Mouse (Mus musculus) hindbrain, embryonic 10.5 days (tissue): ENCODE data around the gene Sp2. TPM values are rescaled to one million over a fixed set of nuclear protein-coding genes. Genes with fewer than 3 reads are reported as not detected.

ENCODE experiments used
- DNase-seq: peaks from one replicate; pipeline ENCODE4 v3.0.0-alpha.2; 2017; ENCODE audit warnings: low spot score
- H3K27ac ChIP-seq: fragments of 300-500 bp; sonication (generic); 2 replicates; pipeline ENCODE4 v1.5.1; 2016; ENCODE audit warnings: mild to moderate bottlenecking, moderate library complexity
- H3K27me3 ChIP-seq: fragments of 300-500 bp; sonication (generic); 2 replicates; pipeline ENCODE4 v1.6.1; 2016; ENCODE audit warnings: mild to moderate bottlenecking; ENCODE audit not compliant: poor library complexity, insufficient read depth, severe bottlenecking
- H3K36me3 ChIP-seq: fragments of 300-500 bp; sonication (generic); 2 replicates; pipeline ENCODE4 v1.6.1; 2016; ENCODE audit warnings: mild to moderate bottlenecking, moderate library complexity
- H3K4me1 ChIP-seq: fragments of 300-500 bp; sonication (generic); replicated peaks from 2 replicates; pipeline ENCODE4 v1.6.1; 2016; ENCODE audit warnings: mild to moderate bottlenecking
- H3K4me3 ChIP-seq: fragments of 300-500 bp; sonication (generic); 2 replicates; pipeline ENCODE4 v1.5.1; 2016; ENCODE audit warnings: mild to moderate bottlenecking, moderate library complexity
- H3K9me3 ChIP-seq: fragments of 300-500 bp; sonication (generic); 2 replicates; pipeline ENCODE4 v1.6.1; 2016; ENCODE audit warnings: mild to moderate bottlenecking, moderate library complexity
- WGBS: fragments of 180-500 bp; shearing (Covaris S2); methylation state at CpG from one replicate; pipeline ENCODE4 v1.1.7; 2016; 5-methylcytosine and 5-hydroxymethylcytosine counted together
- polyA plus RNA-seq: library from polyadenylated mRNA; unstranded; fragments of >200 nt; fragmentation: Nextera tagmentation; extraction: Ambion mirVana; gene quantifications from 2 replicates; pipeline ENCODE4 v1.2.1, GENCODE M21; 2016

The Sp2 gene
- polyA plus RNA-seq: 29.5 and 31.4 TPM in 2 replicates

DNA sequence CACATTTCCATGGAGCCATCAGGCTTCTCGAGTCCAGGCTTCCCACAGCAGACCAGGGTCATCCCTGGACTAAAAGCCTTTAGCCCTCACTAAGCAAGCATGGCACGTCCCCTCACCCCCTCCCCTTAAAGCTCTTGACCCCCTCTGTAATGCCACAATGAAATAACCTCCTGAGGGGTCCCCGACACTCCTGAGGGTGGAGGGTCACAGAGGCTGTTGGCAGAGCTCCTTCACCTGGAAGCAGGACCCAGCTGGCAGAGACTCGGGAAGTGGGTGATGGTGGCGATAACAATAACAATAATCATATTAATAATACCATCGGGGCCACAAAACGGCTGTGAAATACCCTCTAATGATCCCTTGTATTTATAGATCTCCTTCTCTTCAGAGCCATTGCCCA lies at the start of gene Sp2:
TSS of gene Sp2 (minus strand) at position 101 of the 400 bp plus-strand sequence.
- peaks cover 64% of the 10 kb centered on the region for H3K27me3 ChIP-seq
- 80% methylated on average over 7 of the region's 7 CpGs for WGBS

DNA sequence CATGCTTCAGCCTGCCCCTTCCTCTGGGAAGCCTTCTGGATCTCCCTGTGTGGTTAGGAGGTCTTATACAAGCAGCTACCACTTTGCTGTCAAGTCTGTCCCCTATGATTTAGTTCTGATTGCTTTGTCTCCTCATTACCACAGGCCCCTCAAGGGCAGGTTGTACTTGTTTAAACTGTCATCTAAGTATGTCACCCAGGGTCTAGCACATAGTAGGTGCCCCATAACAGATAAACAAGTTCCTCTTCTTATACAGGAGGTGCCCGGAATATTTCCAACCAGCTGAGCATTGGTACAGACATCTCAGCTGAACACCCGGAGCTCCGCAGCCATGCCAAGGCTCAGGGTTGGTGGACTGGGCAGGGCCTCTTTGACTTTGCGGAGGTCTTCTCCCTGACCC lies 49.7 kb upstream of the Sp2 start:
- H3K4me1 ChIP-seq: peaks cover 18% of the 10 kb centered on the region
- H3K27me3 ChIP-seq: no peaks in the 10 kb centered on the region
- 92% methylated on average over 4 of the region's 4 CpGs for WGBS
- H3K9me3 ChIP-seq: no peaks in the 10 kb centered on the region
- peaks cover 25% of the 10 kb centered on the region for H3K36me3 ChIP-seq
- no peak overlapping the region for H3K27ac ChIP-seq
- DNase-seq: no peak
- no peak overlapping the region for H3K4me3 ChIP-seq

More for the DNA sequence above, at the start of gene Sp2:
- DNase-seq: no peak
- H3K9me3 ChIP-seq: no peaks in the 10 kb centered on the region
- H3K27ac ChIP-seq: 0 out of 2 replicates have a peak within 1 kb of the TSS, but pooled peaks have one; percentile 18
- peak within 1 kb of the TSS; percentile 24 for H3K4me3 ChIP-seq
- no peaks in the 10 kb centered on the region for H3K36me3 ChIP-seq
- H3K4me1 ChIP-seq: peaks cover 41% of the 10 kb centered on the region

DNA sequence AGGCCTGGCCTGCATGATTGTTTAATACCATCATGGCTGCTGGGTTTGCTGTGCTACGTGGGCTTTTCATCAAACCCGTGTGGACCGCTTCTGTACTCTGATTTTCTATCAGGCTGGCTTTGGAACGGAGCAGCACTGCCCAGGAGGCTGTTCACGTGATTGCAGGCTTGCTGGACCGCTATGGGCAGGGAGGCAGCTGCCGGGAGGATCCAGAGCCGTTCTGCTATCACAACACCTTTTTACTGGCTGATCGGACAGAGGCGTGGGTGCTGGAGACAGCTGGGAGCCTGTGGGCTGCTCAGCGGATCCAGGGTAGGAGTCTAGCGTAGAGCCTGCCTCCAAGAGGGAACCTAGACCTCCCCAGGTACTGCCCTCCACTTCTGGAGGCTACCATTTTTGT lies 49.2 kb upstream of the Sp2 start:
- WGBS: 86% methylated on average over 12 of the region's 12 CpGs
- Histone ChIP-seq H3K27me3 (no peaks in the 10 kb centered on the region), H3K27ac (no peak overlapping the region), H3K4me3 (no peak overlapping the region), H3K9me3 (no peaks in the 10 kb centered on the region), H3K4me1 (peaks cover 18% of the 10 kb centered on the region), H3K36me3 (peaks cover 25% of the 10 kb centered on the region)
- no peak for DNase-seq

DNA sequence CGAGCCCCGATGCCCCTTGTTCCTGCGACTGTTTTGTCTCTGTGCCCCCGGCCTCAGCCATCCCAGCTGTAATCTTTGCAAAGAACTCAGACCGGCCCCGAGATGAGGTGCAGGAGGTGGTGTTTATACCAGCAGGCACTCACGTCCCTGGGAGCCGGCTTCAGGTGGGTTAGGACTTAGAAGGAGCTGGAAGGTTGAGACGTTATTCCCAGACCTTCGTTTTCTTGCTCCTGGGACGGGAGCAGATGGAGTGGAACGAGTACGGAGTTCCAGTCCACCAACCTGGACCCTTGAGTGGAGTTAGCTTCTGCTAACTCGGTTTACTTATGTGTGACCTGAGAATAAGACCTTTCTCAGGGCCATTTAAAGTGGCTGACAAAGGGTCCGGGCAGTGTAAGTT lies 47.7 kb upstream of the Sp2 start:
- 24% methylated on average over 15 of the region's 15 CpGs for WGBS
- H3K27ac ChIP-seq: peak overlapping the region; percentile 96
- peaks cover 25% of the 10 kb centered on the region for H3K36me3 ChIP-seq
- DNase-seq: no peak
- peaks cover 27% of the 10 kb centered on the region for H3K4me1 ChIP-seq
- peak overlapping the region; percentile 71 for H3K4me3 ChIP-seq
- H3K27me3 ChIP-seq: 0 out of 2 replicates have a peak, but pooled peaks cover 3% of the 10 kb centered on the region
- H3K9me3 ChIP-seq: no peaks in the 10 kb centered on the region

DNA sequence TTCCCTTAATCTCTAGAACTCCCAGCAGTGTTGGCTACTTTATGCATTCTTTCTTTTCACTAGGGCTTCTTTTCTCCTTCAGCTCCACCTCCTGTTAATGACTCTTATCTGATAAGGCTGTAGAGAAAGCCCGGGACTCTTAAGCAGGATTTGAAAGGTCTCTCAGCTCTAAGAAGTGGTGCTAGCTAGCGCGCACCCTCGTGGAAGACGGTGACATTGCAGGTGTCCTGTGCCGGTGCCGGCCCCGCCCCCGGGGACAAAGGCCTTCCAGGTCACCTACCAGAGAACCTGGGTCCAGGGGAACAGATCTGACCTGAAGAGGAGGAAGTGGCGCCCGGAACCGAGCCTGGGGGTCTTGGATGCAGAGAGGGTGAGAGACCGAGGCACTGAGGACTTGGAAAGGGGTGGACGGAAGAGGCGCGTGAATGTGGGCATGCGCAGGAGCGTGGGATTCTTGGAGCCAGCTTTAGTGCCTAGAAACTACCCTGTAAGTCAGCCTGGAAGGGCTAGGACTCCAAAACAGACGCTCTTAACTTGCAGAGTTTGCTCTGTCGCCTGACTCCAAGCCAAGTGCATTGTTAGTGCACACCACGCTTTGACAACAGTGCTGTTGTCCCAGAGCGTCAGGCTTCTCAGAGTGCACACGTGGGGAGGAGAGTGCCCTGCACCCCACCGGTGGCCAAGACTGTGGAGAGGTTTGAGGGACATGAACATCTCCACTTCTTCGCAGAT lies 47.1 kb upstream of the Sp2 start, which contains the start of gene Scrn2:
TSS of gene Scrn2 (plus strand) at position 253 of the 732 bp plus-strand sequence.
- peak; percentile 93 for DNase-seq
- Histone ChIP-seq H3K27ac (peak within 1 kb of the TSS; percentile 96), H3K36me3 (peaks cover 21% of the 10 kb centered on the region), H3K9me3 (no peaks in the 10 kb centered on the region), H3K4me3 (peak within 1 kb of the TSS; percentile 71), H3K27me3 (peaks cover 9% of the 10 kb centered on the region), H3K4me1 (peaks cover 33% of the 10 kb centered on the region)
- 1% methylated on average over 25 of the region's 25 CpGs for WGBS

DNA sequence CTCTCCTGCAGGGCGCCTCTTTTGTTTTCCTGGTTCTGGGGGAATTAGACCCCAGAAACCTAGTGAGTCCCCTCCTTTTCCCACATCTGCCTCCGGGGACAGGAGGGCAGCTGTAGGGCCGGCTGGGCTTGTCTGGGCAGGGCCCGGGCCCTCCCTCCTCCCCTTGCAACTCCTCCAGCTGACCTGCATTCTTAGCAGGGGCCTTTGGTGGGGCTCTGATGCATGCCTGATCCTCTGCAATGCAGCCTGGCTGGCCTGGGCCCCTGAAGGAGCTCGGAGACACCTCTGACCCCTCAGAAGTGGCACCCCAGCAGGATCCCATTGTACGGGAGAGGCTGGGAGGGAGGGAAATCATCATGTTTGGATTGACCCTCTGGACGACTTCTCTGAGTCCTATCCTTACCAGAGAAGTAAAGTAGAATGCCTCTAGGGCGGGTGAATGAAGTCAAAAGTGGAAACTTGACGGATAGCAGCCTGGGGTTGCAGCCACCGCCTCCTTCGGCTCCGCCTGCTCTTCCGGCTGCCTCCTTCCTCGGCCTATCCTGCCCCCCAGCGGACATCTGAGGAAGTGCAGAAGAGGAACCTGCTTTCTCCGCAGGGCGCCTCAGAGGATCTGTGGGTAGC lies 43.1 kb upstream of the Sp2 start:
- Histone ChIP-seq H3K9me3 (no peaks in the 10 kb centered on the region), H3K27me3 (peaks cover 49% of the 10 kb centered on the region), H3K4me3 (peak overlapping the region; percentile 43), H3K36me3 (no peaks in the 10 kb centered on the region), H3K4me1 (peaks cover 60% of the 10 kb centered on the region), H3K27ac (peak overlapping the region; percentile 81)
- DNase-seq: peak; percentile 93
- 2% methylated on average over 17 of the region's 17 CpGs for WGBS

DNA sequence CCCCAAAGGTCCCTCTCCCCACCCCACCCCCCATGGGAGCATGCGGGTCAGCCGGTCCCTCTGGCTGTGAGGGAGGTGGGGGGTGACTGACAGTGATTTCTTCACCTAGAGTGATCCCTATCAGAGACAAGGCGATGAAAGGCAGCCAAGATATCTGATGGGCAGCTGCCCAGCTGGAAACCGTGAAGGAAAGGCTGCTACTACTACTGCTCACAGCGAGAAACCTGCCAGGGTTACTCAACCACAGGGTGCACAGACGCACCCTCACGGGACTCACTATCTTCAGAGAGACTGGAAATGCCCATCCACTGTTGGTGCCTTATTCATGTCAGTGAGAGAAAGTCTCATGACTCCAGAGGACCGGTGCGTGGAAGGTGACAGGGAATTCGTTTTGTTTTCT lies 42.2 kb upstream of the Sp2 start:
- DNase-seq: no peak
- Histone ChIP-seq H3K36me3 (no peaks in the 10 kb centered on the region), H3K4me1 (peaks cover 52% of the 10 kb centered on the region), H3K27ac (peak overlapping the region; percentile 81; the same call in 1 of the 2 replicates), H3K9me3 (no peaks in the 10 kb centered on the region), H3K27me3 (peaks cover 57% of the 10 kb centered on the region), H3K4me3 (no peak overlapping the region)
- WGBS: 9% methylated on average over 10 of the region's 10 CpGs

DNA sequence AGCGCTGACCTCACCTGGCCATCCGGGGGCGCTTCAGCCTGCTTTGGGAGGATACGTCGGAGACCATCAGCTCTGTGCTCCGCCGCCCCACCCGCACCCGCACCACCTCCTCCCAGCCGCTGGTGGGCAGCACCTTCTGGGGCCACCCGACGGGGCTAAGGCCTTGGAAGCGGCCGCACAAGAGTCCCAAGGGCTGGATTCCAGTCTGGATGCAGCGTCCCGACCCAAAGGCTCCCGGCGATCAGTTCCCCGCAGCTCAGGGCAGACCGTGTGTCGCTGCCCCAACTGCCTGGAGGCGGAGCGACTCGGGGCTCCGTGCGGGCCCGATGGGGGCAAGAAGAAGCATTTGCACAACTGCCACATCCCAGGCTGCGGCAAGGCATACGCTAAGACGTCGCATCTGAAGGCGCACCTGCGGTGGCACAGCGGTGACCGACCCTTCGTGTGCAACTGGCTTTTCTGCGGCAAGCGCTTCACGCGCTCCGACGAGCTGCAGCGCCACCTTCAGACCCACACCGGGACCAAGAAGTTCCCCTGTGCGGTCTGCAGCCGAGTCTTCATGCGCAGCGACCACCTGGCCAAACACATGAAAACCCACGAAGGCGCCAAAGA lies 39.2 kb upstream of the Sp2 start:
- H3K27ac ChIP-seq: peak overlapping the region; percentile 79
- WGBS: under 1% methylated on average over 50 of the region's 50 CpGs
- no peaks in the 10 kb centered on the region for H3K36me3 ChIP-seq
- peak; percentile 78 for DNase-seq
- H3K9me3 ChIP-seq: no peaks in the 10 kb centered on the region
- H3K4me3 ChIP-seq: peak overlapping the region; percentile 62
- peaks cover 64% of the 10 kb centered on the region for H3K4me1 ChIP-seq
- H3K27me3 ChIP-seq: peaks cover 87% of the 10 kb centered on the region

DNA sequence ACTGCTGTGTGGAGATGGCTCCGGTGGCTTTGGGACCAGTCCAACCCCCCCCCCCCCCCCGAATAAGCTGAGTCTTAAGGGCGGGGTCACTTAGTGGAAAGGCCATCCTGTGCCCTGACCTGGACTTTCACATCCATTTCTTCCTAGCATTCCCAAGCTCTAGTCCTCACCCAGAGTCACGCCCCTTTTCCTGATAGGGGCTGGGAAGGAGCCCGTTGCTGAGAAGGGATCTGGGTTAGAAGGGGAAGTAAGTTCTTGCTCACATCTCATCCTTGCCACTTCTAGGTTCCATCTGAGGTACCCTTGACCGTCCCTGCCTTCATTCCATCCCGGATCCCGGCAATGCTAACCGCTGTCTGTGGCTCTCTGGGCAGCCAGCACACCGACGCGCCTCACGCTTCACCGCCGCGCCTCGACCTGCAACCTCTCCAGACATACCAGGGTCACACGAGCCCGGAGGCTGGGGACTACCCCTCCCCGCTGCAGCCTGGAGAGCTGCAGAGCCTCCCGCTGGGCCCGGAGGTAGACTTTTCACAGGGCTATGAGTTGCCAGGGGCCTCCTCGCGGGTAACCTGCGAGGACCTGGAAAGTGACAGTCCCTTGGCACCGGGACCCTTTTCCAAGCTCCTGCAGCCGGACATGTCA lies 38.5 kb upstream of the Sp2 start:
- H3K27ac ChIP-seq: 0 out of 2 replicates have a peak overlapping the region, but pooled peaks have one; percentile 0
- H3K36me3 ChIP-seq: no peaks in the 10 kb centered on the region
- peak; percentile 27 for DNase-seq
- H3K4me1 ChIP-seq: peaks cover 64% of the 10 kb centered on the region
- H3K9me3 ChIP-seq: no peaks in the 10 kb centered on the region
- H3K27me3 ChIP-seq: peaks cover 95% of the 10 kb centered on the region
- under 1% methylated on average over 27 of the region's 27 CpGs for WGBS
- peak overlapping the region; percentile 62 for H3K4me3 ChIP-seq

DNA sequence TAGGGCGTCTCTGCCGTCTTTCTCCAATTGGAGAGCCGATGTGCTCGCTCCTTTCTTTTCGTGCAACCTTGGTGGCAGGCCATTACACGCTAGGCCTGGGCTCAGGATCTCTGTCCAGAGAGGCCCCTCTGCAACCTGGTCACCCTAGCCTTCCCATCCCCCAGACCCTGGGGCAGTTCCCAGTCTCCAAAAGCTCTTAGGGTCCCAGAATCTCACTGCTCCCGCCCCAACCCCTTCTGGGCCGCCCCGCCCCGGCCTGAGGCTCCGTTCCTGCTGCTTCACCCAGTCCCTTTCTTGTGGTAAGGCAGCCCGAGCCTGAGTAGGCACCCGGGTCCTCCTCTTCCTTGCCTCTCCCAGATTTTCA lies 36.6 kb upstream of the Sp2 start:
- H3K4me1 ChIP-seq: peaks cover 44% of the 10 kb centered on the region

DNA sequence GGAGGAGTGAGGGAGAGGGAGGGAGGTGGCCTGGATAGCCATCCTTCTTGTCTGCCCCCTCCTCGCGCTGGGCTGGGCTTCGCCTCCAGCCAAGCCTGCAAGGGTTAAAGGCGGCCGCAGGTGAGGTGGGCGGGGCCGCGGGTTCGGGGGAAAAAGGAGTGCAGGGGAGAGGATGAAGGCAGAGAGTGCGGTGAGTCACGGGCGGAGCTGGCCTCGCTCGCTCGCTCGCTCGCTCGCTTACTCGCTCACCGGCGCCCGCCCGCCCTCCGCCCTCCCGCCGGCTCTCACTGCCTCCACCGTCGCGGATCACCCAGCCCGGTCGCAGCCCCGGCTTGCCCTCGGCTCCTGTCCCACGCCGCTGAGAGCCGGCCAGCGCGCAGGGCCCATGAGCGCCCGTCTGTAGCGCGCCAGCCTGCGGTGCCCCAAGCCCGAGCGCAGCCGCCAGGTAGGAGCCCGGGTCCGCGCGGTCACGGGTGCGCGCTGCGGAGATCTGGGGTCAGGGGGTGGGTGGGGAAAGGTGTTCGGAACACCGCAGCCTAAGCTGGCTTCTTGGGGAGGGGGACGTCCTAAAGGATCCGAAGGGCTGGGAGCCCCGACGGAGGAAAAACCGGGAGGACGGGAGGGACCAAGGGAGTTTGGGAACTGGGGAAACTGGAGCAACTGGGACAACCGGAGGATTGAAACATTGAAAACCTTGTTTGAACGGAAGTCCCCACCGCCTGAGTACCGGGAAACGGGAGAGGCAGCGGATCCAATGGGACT lies 36.0 kb upstream of the Sp2 start:
- peaks cover 99% of the 10 kb centered on the region for H3K27me3 ChIP-seq
- peak overlapping the region; percentile 49 for H3K4me3 ChIP-seq
- DNase-seq: peak; percentile 51
- under 1% methylated on average over 68 of the region's 68 CpGs for WGBS
- H3K9me3 ChIP-seq: no peaks in the 10 kb centered on the region
- H3K27ac ChIP-seq: no peak overlapping the region
- H3K36me3 ChIP-seq: no peaks in the 10 kb centered on the region
- peaks cover 42% of the 10 kb centered on the region for H3K4me1 ChIP-seq

More for the DNA sequence above, 36.6 kb upstream of the Sp2 start:
- H3K9me3 ChIP-seq: no peaks in the 10 kb centered on the region
- no peaks in the 10 kb centered on the region for H3K36me3 ChIP-seq
- WGBS: 4% methylated on average over 13 of the region's 13 CpGs
- peak; percentile 28 for DNase-seq
- H3K27me3 ChIP-seq: peaks cover 99% of the 10 kb centered on the region
- H3K27ac ChIP-seq: peak overlapping the region; percentile 40; the same call in 1 of the 2 replicates
- peak overlapping the region; percentile 49 for H3K4me3 ChIP-seq
